Mouse (Mus musculus) C2C12 (cell line): Measurements from ENCODE around the gene Uhrf2. TPM values are rescaled to one million over a fixed set of nuclear protein-coding genes. Genes with fewer than 3 reads are reported as not detected.

Source experiments
- H3K27me3 ChIP-seq: one replicate; pipeline ENCODE4 v1.6.1; 2011; ENCODE audit not compliant: control insufficient read depth, insufficient read depth, insufficient read length
- H3K36me3 ChIP-seq: one replicate; pipeline ENCODE4 v1.6.1; 2011; ENCODE audit not compliant: control insufficient read depth, insufficient read depth
- H3K4me3 ChIP-seq: one replicate; pipeline ENCODE4 v1.5.1; 2011; ENCODE audit warnings: mild to moderate bottlenecking, control low read depth; ENCODE audit not compliant: poor library complexity, insufficient read depth, severe bottlenecking
- H3K79me2 ChIP-seq: one replicate; pipeline ENCODE4 v1.6.1; 2011; ENCODE audit not compliant: control insufficient read depth, insufficient read depth
- H3K79me3 ChIP-seq: one replicate; pipeline ENCODE4 v1.6.1; 2011; ENCODE audit warnings: low read depth, control low read depth
- H3ac ChIP-seq: one replicate; pipeline ENCODE3; 2011; ENCODE audit warnings: low read depth; ENCODE audit not compliant: control insufficient read depth, insufficient read length
- CEBPB ChIP-seq: IDR thresholded peaks from one replicate; pipeline ENCODE4 v1.6.1; 2011; ENCODE audit warnings: low read depth, mild to moderate bottlenecking, control low read depth, moderate library complexity
- CTCF ChIP-seq: IDR thresholded peaks from one replicate; pipeline ENCODE4 v1.5.1; 2011; ENCODE audit not compliant: control insufficient read depth, insufficient read depth, insufficient read length
- FOSL1 ChIP-seq: IDR thresholded peaks from one replicate; pipeline ENCODE4 v1.8.0; 2011; ENCODE audit warnings: mild to moderate bottlenecking, low read length; ENCODE audit not compliant: poor library complexity, insufficient read depth, severe bottlenecking
- MAX ChIP-seq: IDR thresholded peaks from one replicate; pipeline ENCODE4 v1.6.1; 2011; ENCODE audit warnings: mild to moderate bottlenecking, control low read depth
- MYOD1 ChIP-seq: IDR thresholded peaks from one replicate; pipeline ENCODE4 v1.6.1; 2011; ENCODE audit warnings: low read depth; ENCODE audit not compliant: control insufficient read depth, insufficient read length
- MYOG ChIP-seq: IDR thresholded peaks from one replicate; pipeline ENCODE4 v1.6.1; 2011; ENCODE audit not compliant: control insufficient read depth, insufficient read length; ENCODE audit errors: extremely low read depth
- USF1 ChIP-seq: IDR thresholded peaks from one replicate; pipeline ENCODE4 v1.6.1; 2011; ENCODE audit warnings: low read depth, mild to moderate bottlenecking, control low read depth, moderate library complexity
- polyA plus RNA-seq: library from polyadenylated mRNA; unstranded; fragments of >200 nt; fragmentation: generic; extraction: Trizol; gene quantifications from one replicate; pipeline ENCODE4 v1.2.1, GENCODE M21; 2012; ENCODE audit warnings: missing spikeins

Gene Uhrf2
- polyA plus RNA-seq, 1 experiment: 23.4 TPM

GRCm38 (mm10) chr19:30091644-30092295 is 61.5 kb downstream of the Uhrf2 start:
- Histone ChIP-seq H3K79me2 (no peaks in the 10 kb centered on the region), H3K27me3 (no peaks in the 10 kb centered on the region), H3K4me3 (no peak overlapping the region), H3ac (no peak overlapping the region), H3K36me3 (peaks cover 95% of the 10 kb centered on the region), H3K79me3 (no peaks in the 10 kb centered on the region)
- TF ChIP-seq USF1 (no peak), MAX (no peak), MYOG (no peak), CEBPB (no peak), CTCF (no peak), FOSL1 (no peak), MYOD1 (no peak)

GRCm38 (mm10) chr19:30096186-30096585 is 65.9 kb downstream of the Uhrf2 start:
- no peak overlapping the region for H3ac ChIP-seq
- H3K79me3 ChIP-seq: no peaks in the 10 kb centered on the region
- no peaks in the 10 kb centered on the region for H3K79me2 ChIP-seq
- no peaks in the 10 kb centered on the region for H3K27me3 ChIP-seq
- TF ChIP-seq MYOG (no peak), USF1 (peak; percentile 61), MYOD1 (no peak), CTCF (no peak), MAX (no peak), CEBPB (no peak)
- peaks cover 77% of the 10 kb centered on the region for H3K36me3 ChIP-seq
- no peak overlapping the region for H3K4me3 ChIP-seq

GRCm38 (mm10) chr19:30097039-30097438 is 66.7 kb downstream of the Uhrf2 start:
- H3ac ChIP-seq: no peak overlapping the region
- no peaks in the 10 kb centered on the region for H3K27me3 ChIP-seq
- peaks cover 69% of the 10 kb centered on the region for H3K36me3 ChIP-seq
- no peak overlapping the region for H3K4me3 ChIP-seq
- no peaks in the 10 kb centered on the region for H3K79me2 ChIP-seq
- TF ChIP-seq CEBPB (no peak), MYOD1 (no peak), MAX (no peak), MYOG (no peak), FOSL1 (no peak), CTCF (no peak), USF1 (no peak)
- no peaks in the 10 kb centered on the region for H3K79me3 ChIP-seq

- H3K27me3 ChIP-seq: no peaks in the 10 kb centered on the region
- H3K79me3 ChIP-seq: no peaks in the 10 kb centered on the region
- no peak overlapping the region for H3ac ChIP-seq
- H3K79me2 ChIP-seq: no peaks in the 10 kb centered on the region
- TF ChIP-seq CTCF (no peak), USF1 (no peak), MYOD1 (no peak), CEBPB (no peak), FOSL1 (no peak), MYOG (no peak), MAX (no peak)
- H3K36me3 ChIP-seq: peaks cover 34% of the 10 kb centered on the region
- H3K4me3 ChIP-seq: no peak overlapping the region
Measured at GRCm38 (mm10) chr19:30100571-30100970, 70.3 kb downstream of the Uhrf2 start.

GRCm38 (mm10) chr19:30102620-30103019 is 72.3 kb downstream of the Uhrf2 start:
- Histone ChIP-seq H3K36me3 (peaks cover 17% of the 10 kb centered on the region), H3ac (no peak overlapping the region)

More at GRCm38 (mm10) chr19:30102620-30103019, 72.3 kb downstream of the Uhrf2 start:
- no peaks in the 10 kb centered on the region for H3K79me2 ChIP-seq
- H3K79me3 ChIP-seq: no peaks in the 10 kb centered on the region
- no peak overlapping the region for H3K4me3 ChIP-seq
- no peaks in the 10 kb centered on the region for H3K27me3 ChIP-seq
- no peak for TF ChIP-seq CEBPB
- TF ChIP-seq MAX: no peak
- TF ChIP-seq MYOD1: no peak
- TF ChIP-seq MYOG: no peak
- no peak for TF ChIP-seq FOSL1
- no peak for TF ChIP-seq CTCF
- TF ChIP-seq USF1: no peak
